Mouse (Mus musculus) cortical plate, adult 2 months (tissue): Measurements from ENCODE around the gene St3gal3.

Experiments
- CTCF ChIP-seq: fragments of 200-500 bp; IDR thresholded peaks from 2 replicates; pipeline ENCODE4 v1.5.1; 2011; ENCODE audit warnings: mild to moderate bottlenecking, control low read depth, low read length; ENCODE audit not compliant: insufficient read depth; ENCODE audit errors: extremely low read depth
- POLR2A ChIP-seq: fragments of 200-500 bp; IDR thresholded peaks from 2 replicates; pipeline ENCODE4 v1.6.1; 2011; ENCODE audit warnings: mild to moderate bottlenecking, low read length, control low read depth; ENCODE audit not compliant: insufficient read depth; ENCODE audit errors: extremely low read depth

- no peak for TF ChIP-seq POLR2A
- TF ChIP-seq CTCF: no peak
Measured at GRCm38 (mm10) chr4:117982706-117983105, 152.0 kb downstream of the St3gal3 start.
